Mouse (Mus musculus) neural tube, embryonic 11.5 days (tissue): ENCODE measurements around the gene Tiam1. TPM values are rescaled to one million over a fixed set of nuclear protein-coding genes. Genes with fewer than 3 reads are reported as not detected.
A peak's percentile ranks its signal among the peaks of the same experiment; 100 is the strongest.

Experiments
- ATAC-seq: fragments of 200-750 bp; cut with Nextera tagmentation; 2 replicates; pipeline ENCODE4 v1.8.0; 2017; ENCODE audit warnings: moderate number of reproducible peaks, mild to moderate bottlenecking, moderate TSS enrichment, moderate library complexity; ENCODE audit not compliant: insufficient read depth, low FRiP score, low TSS enrichment
- DNase-seq: peaks from one replicate; pipeline ENCODE4 v3.0.0-alpha.2; 2015; ENCODE audit warnings: low spot score
- H3K27ac ChIP-seq: fragments of 300-500 bp; sonication (generic); 2 replicates; pipeline ENCODE4 v1.5.1; 2014; ENCODE audit warnings: low read depth, mild to moderate bottlenecking, low read length
- H3K27me3 ChIP-seq: fragments of 300-500 bp; sonication (generic); 2 replicates; pipeline ENCODE4 v1.6.1; 2014; ENCODE audit warnings: mild to moderate bottlenecking, low read length, mixed read lengths; ENCODE audit not compliant: control insufficient read depth, insufficient read depth
- H3K36me3 ChIP-seq: fragments of 300-500 bp; sonication (generic); 2 replicates; pipeline ENCODE4 v1.6.1; 2014; ENCODE audit warnings: mild to moderate bottlenecking, low read length, moderate library complexity, mixed read lengths; ENCODE audit not compliant: control insufficient read depth, insufficient read depth
- H3K4me1 ChIP-seq: fragments of 300-500 bp; sonication (generic); 2 replicates; pipeline ENCODE4 v1.6.1; 2014; ENCODE audit warnings: low read length, mixed read lengths; ENCODE audit not compliant: control insufficient read depth, insufficient read depth
- H3K4me2 ChIP-seq: fragments of 300-500 bp; sonication (generic); 2 replicates; pipeline ENCODE4 v1.6.1; 2014; ENCODE audit warnings: low read depth, mild to moderate bottlenecking, moderate library complexity
- H3K4me3 ChIP-seq: fragments of 300-500 bp; sonication (generic); 2 replicates; pipeline ENCODE4 v1.5.1; 2014; ENCODE audit warnings: low read depth, low read length
- H3K9ac ChIP-seq: fragments of 300-500 bp; sonication (generic); 2 replicates; pipeline ENCODE4 v1.6.1; 2014; ENCODE audit warnings: mild to moderate bottlenecking, low read length
- H3K9me3 ChIP-seq: fragments of 300-500 bp; sonication (generic); 2 replicates; pipeline ENCODE4 v1.6.1; 2016; ENCODE audit warnings: low read length; ENCODE audit not compliant: control insufficient read depth
- WGBS: fragments of 180-500 bp; shearing (Covaris S2); extraction: QIAGEN DNeasy Blood & Tissue Kit; methylation state at CpG from one replicate; pipeline ENCODE4 v1.1.7; 2014; 5-methylcytosine and 5-hydroxymethylcytosine counted together
- polyA plus RNA-seq: library from polyadenylated mRNA; unstranded; fragments of >200 nt; fragmentation: Nextera tagmentation; extraction: Ambion mirVana; gene quantifications from 2 replicates; pipeline ENCODE4 v1.2.1, GENCODE M21; 2014

Tiam1 gene
- polyA plus RNA-seq, 1 experiment from 2014 or later: 27.7 TPM

- H3K36me3 ChIP-seq: no peaks in the 10 kb centered on the region
- H3K4me3 ChIP-seq: no peak overlapping the region
- H3K27ac ChIP-seq: no peak overlapping the region
- no peak for DNase-seq
- no peaks in the 10 kb centered on the region for H3K4me1 ChIP-seq
- no peak for ATAC-seq
- H3K4me2 ChIP-seq: no peak overlapping the region
- no peaks in the 10 kb centered on the region for H3K27me3 ChIP-seq
- no peaks in the 10 kb centered on the region for H3K9me3 ChIP-seq
- whole genome bisulfite sequencing: 82% methylated on average over 6 of the region's 6 CpGs
- no peak overlapping the region for H3K9ac ChIP-seq
Measured at GRCm38 (mm10) chr16:90150820-90151219, 7.3 kb upstream of the Tiam1 start.

GRCm38 (mm10) chr16:90150126-90150525 is 6.6 kb upstream of the Tiam1 start:
- H3K4me1 ChIP-seq: 0 out of 2 replicates have a peak, but pooled peaks cover under 1% of the 10 kb centered on the region
- DNase-seq (peak; percentile 6), ATAC-seq (no peak)
- H3K9ac ChIP-seq: no peak overlapping the region
- H3K27ac ChIP-seq: no peak overlapping the region
- H3K4me2 ChIP-seq: no peak overlapping the region
- H3K9me3 ChIP-seq: no peaks in the 10 kb centered on the region
- 71% methylated on average over 7 of the region's 7 CpGs for WGBS
- no peaks in the 10 kb centered on the region for H3K27me3 ChIP-seq
- no peaks in the 10 kb centered on the region for H3K36me3 ChIP-seq
- no peak overlapping the region for H3K4me3 ChIP-seq

GRCm38 (mm10) chr16:90149335-90149734 is 5.8 kb upstream of the Tiam1 start:
- WGBS: 77% methylated on average over 9 of the region's 9 CpGs

GRCm38 (mm10) chr16:90145244-90145643 is 1.7 kb upstream of the Tiam1 start:
- DNase-seq: no peak
- no peaks in the 10 kb centered on the region for H3K36me3 ChIP-seq
- no peak overlapping the region for H3K27ac ChIP-seq
- no peak overlapping the region for H3K4me2 ChIP-seq
- H3K9me3 ChIP-seq: no peaks in the 10 kb centered on the region
- peaks cover 5% of the 10 kb centered on the region; the same call in 1 of the 2 replicates for H3K4me1 ChIP-seq
- WGBS: 83% methylated on average over 1 of the region's 1 CpGs
- no peak overlapping the region for H3K4me3 ChIP-seq
- ATAC-seq: no peak
- H3K9ac ChIP-seq: no peak overlapping the region
- no peaks in the 10 kb centered on the region for H3K27me3 ChIP-seq

More at GRCm38 (mm10) chr16:90149335-90149734, 5.8 kb upstream of the Tiam1 start:
- Histone ChIP-seq H3K27me3 (no peaks in the 10 kb centered on the region), H3K4me2 (no peak overlapping the region), H3K4me1 (peaks cover 5% of the 10 kb centered on the region; the same call in 1 of the 2 replicates), H3K4me3 (no peak overlapping the region), H3K36me3 (no peaks in the 10 kb centered on the region), H3K9ac (no peak overlapping the region), H3K27ac (no peak overlapping the region), H3K9me3 (no peaks in the 10 kb centered on the region)
- ATAC-seq (no peak), DNase-seq (no peak)

- Histone ChIP-seq H3K4me1 (peaks cover 9% of the 10 kb centered on the region), H3K36me3 (no peaks in the 10 kb centered on the region), H3K4me2 (peak overlapping the region; percentile 77), H3K27ac (no peak overlapping the region), H3K9ac (peak overlapping the region; percentile 84), H3K27me3 (no peaks in the 10 kb centered on the region), H3K9me3 (no peaks in the 10 kb centered on the region), H3K4me3 (peak overlapping the region; percentile 55)
- no peak; the same call in 1 of the 2 replicates for ATAC-seq
- DNase-seq: no peak
- WGBS: 10% methylated on average over 13 of the region's 13 CpGs
Measured at GRCm38 (mm10) chr16:90144541-90144940, 972 bp upstream of the Tiam1 start.

GRCm38 (mm10) chr16:90143416-90143759 is 181 bp downstream of the Tiam1 start:
- Histone ChIP-seq H3K4me3 (peak overlapping the region; percentile 55), H3K9me3 (no peaks in the 10 kb centered on the region), H3K36me3 (no peaks in the 10 kb centered on the region), H3K4me2 (peak overlapping the region; percentile 77), H3K4me1 (peaks cover 9% of the 10 kb centered on the region), H3K27me3 (no peaks in the 10 kb centered on the region), H3K27ac (peak overlapping the region; percentile 42), H3K9ac (peak overlapping the region; percentile 84)
- ATAC-seq (no peak; the same call in 1 of the 2 replicates), DNase-seq (no peak)
- under 1% methylated on average over 21 of the region's 21 CpGs for WGBS

- DNase-seq (peak; percentile 76), ATAC-seq (peak; percentile 6)
- Histone ChIP-seq H3K36me3 (no peaks in the 10 kb centered on the region), H3K4me1 (peaks cover 9% of the 10 kb centered on the region), H3K9me3 (no peaks in the 10 kb centered on the region), H3K9ac (peak overlapping the region; percentile 84), H3K27me3 (no peaks in the 10 kb centered on the region), H3K4me3 (peak overlapping the region; percentile 55), H3K27ac (peak overlapping the region; percentile 42), H3K4me2 (peak overlapping the region; percentile 77)
- WGBS: under 1% methylated on average over 57 of the region's 57 CpGs
Measured at GRCm38 (mm10) chr16:90142574-90143415, 774 bp downstream of the Tiam1 start.

GRCm38 (mm10) chr16:90142247-90142573 is 1.4 kb downstream of the Tiam1 start:
- no peaks in the 10 kb centered on the region for H3K36me3 ChIP-seq
- no peak overlapping the region for H3K27ac ChIP-seq
- H3K9ac ChIP-seq: peak overlapping the region; percentile 84
- H3K4me3 ChIP-seq: peak overlapping the region; percentile 55
- no peaks in the 10 kb centered on the region for H3K27me3 ChIP-seq
- no peaks in the 10 kb centered on the region for H3K9me3 ChIP-seq
- H3K4me1 ChIP-seq: peaks cover 9% of the 10 kb centered on the region
- H3K4me2 ChIP-seq: peak overlapping the region; percentile 77
- peak; percentile 58 for DNase-seq
- no peak for ATAC-seq
- WGBS: under 1% methylated on average over 20 of the region's 20 CpGs

- H3K36me3 ChIP-seq: no peaks in the 10 kb centered on the region
- peaks cover 9% of the 10 kb centered on the region for H3K4me1 ChIP-seq
- no peak overlapping the region for H3K27ac ChIP-seq
- ATAC-seq (no peak), DNase-seq (no peak)
- 27% methylated on average over 9 of the region's 9 CpGs for WGBS
- H3K9me3 ChIP-seq: no peaks in the 10 kb centered on the region
- peak overlapping the region; percentile 77 for H3K4me2 ChIP-seq
- H3K9ac ChIP-seq: no peak overlapping the region
- H3K27me3 ChIP-seq: no peaks in the 10 kb centered on the region
- H3K4me3 ChIP-seq: peak overlapping the region; percentile 55
Measured at GRCm38 (mm10) chr16:90141556-90141955, 2.0 kb downstream of the Tiam1 start.
